In genomic region chr14:105251038-105251437, GRCm38 (mm10) we compare ENCODE assay signal across 20 mouse cellular contexts.
"Had no signal": no experiment of that assay in that cellular context is flagged by ENCODE, and none has a peak within 500 bp of the region (broad histone marks: within the 10 kb centered on the region; RNA-seq: fewer than 3 reads in every experiment).

No protein-coding gene starts in this region.

- DNase-seq: kidney, adult 11 months; kidney, adult 8-10 months; kidney, postnatal 14 days; kidney, postnatal 4 days; left cerebral cortex, postnatal 4 days; liver, postnatal 0 days; lung, embryonic 14.5 days; midbrain, embryonic 14.5 days; right cerebral cortex, postnatal 25 days; thymus, adult 2 months; thymus, postnatal 14 days; thymus, postnatal 4 days had no signal

- H3K27ac ChIP-seq: limb, embryonic 12.5 days; limb, embryonic 15.5 days; liver, embryonic 14.5 days; macrophage; stomach, postnatal 0 days had no signal

- H3K9me3 ChIP-seq: limb, embryonic 12.5 days; limb, embryonic 15.5 days had no signal

- H3K27me3 ChIP-seq: limb, embryonic 12.5 days; limb, embryonic 15.5 days had no signal

- H3K4me1 ChIP-seq: limb, embryonic 15.5 days had no signal

- H3K4me2 ChIP-seq: limb, embryonic 12.5 days; limb, embryonic 15.5 days; liver, embryonic 11.5 days; lung, embryonic 14.5 days; midbrain, embryonic 11.5 days had no signal

- ATAC-seq: liver, postnatal 0 days; lung, postnatal 0 days had no signal

- H3K36me3 ChIP-seq: limb, embryonic 12.5 days; limb, embryonic 15.5 days had no signal

- H3K4me3 ChIP-seq: limb, embryonic 12.5 days; limb, embryonic 15.5 days had no signal

- H3K9ac ChIP-seq: limb, embryonic 12.5 days; limb, embryonic 15.5 days; liver, embryonic 14.5 days; liver, postnatal 0 days; lung, embryonic 14.5 days had no signal
